Mouse (Mus musculus) erythroid progenitor cell, adult 5-6 weeks (primary cell): ENCODE results near the gene Mdga1. TPM values are rescaled to one million over a fixed set of nuclear protein-coding genes. Genes with fewer than 3 reads are reported as not detected.

ENCODE experiments used
- ATAC-seq: replicated peaks from 2 replicates; pipeline ENCODE4 v1.8.0; 2016; ENCODE audit warnings: moderate number of reproducible peaks, mild to moderate bottlenecking, moderate TSS enrichment, inconsistent platforms; ENCODE audit not compliant: poor library complexity, low FRiP score, severe bottlenecking
- total RNA-seq, 2 experiments: library from RNA; stranded (forward) in 1 of 2; stranded (reverse) in 1 of 2; fragments of 150-400 nt in 1 of 2; fragments of 186-747, 209-891 nt in 1 of 2; gene quantifications; 2 replicates each; pipeline versions ENCODE4 v1.2.3 to v1.2.4; 2015 to 2017; ENCODE audit warnings: low replicate concordance in 2 of 2

Gene Mdga1
- total RNA-seq, 2 experiments from 2014 or later = not detected

DNA sequence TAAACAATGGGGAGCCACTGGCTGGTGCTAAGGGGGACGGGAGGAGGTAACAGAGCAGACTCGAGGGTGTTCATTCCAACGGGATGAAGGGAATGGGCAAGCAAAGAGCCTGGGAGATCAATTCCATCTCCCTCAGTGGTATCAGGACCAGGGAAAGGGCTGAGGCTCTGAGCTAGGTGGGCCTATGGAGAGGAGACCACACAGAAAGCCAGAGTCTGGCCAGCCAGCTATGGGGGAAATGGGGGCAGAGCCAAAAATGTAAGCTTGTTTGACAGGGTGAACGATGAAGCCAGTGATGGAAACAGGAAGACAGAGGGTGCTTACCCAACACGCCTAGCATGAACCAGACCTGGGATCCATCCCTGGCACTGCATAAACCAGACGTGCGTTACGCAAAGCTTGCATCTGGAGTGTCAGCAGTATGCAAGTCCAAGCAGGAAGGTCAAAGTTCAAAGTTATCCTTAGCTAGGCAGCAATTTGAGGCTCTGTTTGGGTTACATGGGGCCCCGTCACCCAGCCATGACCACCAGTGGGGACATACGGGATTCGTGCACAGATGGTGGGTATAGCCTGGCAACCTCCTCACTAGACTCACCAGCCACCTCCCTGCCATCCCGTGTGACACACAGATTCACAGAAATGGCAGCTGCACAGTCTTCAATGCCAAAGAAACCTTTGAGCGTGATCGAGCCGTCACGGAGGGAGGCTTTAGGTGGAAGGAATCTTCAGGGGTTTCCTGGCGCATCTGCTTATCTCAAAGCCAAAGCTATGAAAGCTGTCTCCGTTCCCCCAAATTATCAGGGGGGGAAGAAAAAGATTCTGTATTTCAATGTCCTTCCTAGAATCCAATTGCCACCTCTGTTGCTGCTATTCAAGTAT is 113.9 kb downstream of the Mdga1 start:
- no peak for ATAC-seq

DNA sequence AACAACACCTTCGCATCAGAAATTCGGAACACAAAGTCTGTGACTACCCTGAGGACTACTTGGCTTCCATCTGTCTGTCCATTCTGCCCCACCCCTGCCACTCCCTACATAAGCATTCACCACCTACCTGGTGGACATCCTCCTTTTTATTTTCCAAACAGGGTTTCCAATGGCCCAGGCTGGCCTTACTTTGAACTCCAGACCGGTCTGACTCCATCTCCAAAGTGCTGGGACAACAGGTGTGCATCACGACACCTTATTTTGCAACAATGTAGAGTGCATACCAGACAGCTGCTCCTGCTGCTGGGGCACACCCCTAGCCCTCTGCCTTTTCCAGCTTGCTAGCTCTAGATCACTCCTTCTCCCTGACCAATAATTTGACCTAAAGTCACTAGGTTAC is 115.1 kb downstream of the Mdga1 start:
- ATAC-seq = no peak

DNA sequence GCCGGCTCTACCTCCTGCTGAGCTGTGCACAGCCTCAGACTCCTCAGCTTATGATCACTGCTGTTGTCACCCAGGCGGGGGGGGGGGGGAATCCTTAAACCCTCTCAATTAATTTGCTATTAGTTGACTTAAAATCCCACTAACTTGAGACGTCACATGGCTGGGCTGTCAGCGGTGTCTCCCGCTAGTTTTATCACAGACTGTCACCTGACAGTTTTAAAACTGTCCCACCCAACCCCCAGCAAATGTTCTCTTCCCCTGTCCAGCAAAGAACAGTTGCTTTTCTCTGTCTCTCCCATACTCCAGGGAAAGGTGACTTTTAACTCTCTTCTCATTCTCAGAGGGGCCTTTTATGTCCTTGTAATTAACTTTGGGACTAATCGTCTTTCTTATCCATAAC is 115.5 kb downstream of the Mdga1 start:
- peak; percentile 64 for ATAC-seq

DNA sequence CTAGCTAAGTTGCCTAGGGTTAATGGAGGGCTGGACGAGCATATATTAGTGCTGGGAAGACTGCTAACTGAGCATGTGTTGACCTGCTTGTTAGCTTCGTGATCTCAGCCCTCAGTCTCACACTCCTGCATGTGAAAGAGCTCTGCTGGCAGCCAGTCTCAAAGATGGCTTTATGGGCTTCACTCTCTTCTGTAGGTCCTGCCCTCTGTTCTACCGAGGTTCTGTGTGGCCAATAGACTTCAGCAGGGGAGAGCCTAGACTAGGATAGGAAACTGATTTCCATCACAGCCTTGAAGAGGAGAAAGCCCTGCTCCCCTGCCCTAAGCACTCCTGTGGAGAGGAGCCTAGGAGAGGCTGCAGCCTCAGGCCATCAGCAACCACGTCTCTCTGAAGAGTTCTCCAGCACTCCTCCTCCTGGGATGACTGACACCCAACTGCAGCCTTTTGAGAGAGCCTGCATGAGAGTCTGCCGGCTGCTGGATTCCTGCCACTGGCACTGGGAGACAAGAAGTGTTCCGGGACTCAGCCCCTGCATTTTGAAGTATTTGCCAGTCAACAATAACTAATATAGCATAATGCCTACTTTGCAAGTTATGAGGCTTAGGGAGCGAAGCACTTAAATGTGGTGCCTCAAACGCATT is 116.9 kb downstream of the Mdga1 start:
- no peak for ATAC-seq

DNA sequence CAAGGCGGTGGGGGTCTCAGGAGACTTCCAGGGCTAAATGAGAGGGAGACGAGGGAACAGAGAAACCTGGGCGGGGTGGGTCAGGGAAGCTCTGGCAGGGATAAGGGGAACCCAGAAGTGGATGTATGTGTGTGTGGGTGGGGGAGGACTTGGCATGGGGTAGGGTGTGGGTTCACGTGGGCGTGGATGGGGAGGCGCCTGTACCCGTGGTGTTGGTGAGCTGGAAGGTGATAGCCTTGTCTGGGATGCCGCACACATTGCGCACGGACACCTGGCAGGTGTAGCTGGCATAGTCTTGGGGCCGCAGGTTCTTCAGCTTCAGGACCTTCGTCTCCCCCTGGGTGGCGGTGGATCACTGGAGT is 120.5 kb downstream of the Mdga1 start:
- no peak for ATAC-seq

DNA sequence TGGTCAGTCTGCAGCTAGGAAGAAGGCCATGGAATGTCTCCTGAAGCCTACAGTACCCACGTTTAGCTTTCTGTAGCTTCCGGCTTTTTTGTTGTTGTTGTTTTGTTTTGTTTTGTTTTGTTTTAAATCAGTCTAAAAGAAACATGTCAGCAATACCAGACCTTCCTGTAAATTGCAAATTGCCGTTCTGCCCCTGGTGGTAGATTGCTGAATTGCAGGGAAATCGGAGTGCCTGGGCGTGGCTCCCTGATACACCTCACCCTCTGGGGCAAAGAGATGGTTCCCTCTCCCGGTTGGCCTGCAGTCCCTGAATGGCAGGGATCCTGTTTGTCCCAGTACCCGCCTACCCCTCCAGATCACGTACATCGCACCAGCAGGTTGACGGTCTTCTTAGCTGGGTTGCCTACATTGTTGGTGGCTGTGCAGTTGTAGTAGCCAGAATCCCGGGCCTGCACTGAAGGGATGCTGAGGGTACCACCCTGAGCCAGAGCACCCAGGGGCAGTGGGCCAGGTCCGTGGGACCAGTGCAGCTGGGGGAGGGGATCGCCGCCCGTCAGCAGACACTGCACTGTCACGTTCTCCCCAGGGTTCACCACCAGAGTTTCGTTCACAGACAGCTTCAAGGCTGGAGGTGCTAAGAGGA is 121.0 kb downstream of the Mdga1 start:
- peak; percentile 77 for ATAC-seq

DNA sequence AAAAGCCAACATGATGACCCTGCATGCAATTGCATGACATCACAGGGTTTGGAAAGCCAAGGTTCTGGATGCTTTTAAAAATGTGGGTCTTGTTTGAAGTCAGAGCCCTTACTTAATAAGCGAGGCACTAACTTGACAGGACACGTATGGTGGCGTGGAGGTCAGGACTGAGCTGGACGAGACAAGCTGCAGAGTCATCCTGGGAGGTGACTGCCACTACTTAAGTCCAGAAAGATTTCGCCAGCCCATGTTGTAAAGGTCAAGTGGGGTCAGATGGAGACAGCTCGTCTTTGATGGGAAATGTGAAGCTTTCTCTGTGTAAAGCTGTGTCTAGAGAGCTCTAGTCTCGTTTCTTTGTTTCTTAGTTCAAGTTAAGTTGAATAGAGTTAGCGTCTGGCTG is 122.6 kb downstream of the Mdga1 start:
- no peak for ATAC-seq

DNA sequence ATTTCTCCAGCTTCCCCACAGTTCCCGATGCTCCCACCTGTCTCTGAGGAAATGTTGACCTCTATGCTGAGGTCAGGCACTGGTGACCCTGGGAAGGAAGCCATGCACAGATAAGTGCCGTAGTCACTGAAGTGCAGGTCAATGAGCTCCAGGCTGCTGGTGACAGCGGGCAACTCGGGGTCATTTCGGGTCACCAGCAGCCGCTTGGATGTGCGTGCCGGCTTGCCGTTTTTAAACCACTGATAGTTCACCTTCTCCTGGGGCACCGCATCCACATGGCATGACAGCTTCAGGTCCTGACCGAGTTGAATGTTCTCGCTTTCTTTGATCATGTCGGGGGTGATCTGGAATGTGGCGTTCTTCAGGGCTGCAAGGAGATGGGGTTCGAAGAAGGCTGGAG is 123.6 kb downstream of the Mdga1 start:
- ATAC-seq = no peak

DNA sequence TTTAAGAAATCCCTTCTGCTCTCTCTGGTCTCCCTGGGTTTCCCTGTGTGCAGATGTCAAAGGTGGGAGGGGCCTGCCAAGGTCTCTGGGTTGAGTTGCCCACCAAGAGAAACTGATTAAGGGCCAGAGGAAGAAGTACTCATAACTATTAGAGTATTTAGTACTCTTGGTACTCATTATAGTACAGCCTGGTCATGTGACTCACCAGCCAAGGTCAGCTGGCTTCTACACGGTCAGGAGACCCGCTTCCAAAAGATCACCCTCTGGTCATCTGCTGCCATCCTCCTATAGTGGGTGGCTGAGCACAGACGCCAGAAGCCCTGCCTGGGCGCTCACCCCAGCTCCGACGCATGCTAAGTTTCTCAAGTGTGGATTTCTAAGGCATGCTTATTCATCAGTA is 124.9 kb downstream of the Mdga1 start:
- no peak for ATAC-seq

DNA sequence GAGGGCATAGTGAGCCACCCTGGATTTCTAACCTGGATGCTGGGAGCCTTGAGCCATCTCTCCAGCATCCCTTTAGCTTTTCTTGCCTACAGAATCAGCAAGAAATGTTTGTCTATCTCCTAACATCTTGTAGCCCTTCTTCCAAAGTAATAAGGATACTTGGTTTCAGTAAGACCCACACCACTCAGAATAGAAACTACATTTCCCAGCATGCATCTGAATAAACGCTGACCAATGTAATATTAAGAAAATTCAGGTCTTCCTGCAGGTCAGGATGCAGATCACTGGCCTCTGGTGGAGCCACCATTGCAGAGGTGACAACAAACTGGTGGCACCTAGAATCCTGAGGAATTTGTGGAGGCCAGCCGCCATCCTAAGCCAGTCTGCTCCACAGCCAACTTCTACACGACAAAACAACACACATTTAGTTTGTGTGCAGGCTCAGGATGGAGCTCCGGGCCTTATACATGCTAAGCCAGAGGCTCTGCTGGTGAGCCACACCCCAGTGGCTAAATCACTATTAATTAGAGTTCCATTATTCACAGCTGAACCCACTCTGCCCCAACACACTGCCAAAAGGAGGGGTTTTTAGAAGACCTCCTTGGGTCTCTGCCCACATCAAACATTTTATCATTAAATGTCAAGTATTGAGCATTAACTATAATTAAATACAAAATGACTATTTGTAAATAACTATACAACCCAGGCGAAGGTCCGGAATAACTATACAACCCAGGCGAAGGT is 126.3 kb downstream of the Mdga1 start:
- no peak for ATAC-seq

DNA sequence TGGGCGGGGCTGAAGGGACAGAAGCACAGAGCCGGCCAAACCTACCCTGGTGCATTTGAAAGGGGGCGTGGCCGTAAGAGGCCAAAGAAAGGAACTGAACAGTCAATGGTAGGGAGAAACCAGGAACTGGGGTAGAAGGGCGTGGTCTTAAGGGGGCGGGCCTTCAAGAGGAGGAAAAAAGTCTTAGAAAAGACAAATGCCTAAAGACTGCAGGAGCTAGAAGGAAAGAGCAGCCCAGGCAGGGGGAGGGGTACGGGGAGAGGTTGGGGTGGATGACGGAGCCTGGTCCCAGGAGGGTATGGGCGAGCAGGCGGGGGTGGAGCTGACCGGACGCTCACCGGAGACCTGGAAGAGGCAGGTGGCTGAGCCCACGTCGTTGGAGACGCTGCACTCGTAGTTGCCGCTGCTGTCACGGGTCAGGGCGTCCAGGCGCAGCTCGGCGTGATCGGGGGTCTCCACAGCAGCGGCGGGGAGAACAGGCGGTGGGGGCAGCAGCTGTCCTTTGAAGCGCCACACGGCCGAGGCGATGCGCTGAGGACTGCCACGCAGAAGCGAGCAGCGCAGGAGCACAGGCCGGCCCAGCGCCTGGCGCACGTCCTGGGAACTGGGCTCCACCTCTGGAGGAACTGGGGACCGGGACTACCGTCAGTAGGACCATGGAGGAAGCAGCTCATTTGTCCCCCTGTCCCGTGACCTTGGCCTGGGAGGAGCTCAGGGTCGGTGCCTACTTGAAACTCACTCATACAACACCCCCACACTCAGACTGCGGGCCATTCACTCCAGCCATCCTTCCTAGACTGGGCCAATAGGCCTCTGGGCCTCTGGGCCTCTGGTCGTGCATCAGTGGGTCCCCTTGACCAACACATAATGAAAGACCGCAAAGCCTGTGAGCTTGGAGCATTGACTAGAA is 127.9 kb downstream of the Mdga1 start:
- ATAC-seq = 0 out of 2 replicates have a peak, but pooled peaks have one; percentile 33

DNA sequence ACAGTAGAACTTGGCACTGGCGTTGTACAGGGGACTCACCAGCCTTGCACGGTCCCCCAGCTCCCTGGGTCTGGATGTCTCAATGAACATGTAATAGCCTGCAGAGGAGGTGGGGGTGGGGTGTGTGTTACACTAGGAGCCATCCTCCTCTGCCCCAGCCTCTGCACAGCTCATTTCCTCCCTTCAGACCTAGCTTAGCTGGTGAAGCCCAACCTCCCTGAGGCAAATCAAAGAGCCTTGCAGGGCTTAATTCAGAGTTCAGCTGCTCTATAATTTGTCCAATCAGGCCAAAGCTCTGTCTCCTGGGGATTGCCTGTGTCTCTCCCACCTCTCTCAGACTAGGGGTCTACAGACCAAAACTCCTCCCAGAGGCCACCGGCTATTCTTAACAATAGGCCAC is 131.9 kb downstream of the Mdga1 start:
- no peak for ATAC-seq

DNA sequence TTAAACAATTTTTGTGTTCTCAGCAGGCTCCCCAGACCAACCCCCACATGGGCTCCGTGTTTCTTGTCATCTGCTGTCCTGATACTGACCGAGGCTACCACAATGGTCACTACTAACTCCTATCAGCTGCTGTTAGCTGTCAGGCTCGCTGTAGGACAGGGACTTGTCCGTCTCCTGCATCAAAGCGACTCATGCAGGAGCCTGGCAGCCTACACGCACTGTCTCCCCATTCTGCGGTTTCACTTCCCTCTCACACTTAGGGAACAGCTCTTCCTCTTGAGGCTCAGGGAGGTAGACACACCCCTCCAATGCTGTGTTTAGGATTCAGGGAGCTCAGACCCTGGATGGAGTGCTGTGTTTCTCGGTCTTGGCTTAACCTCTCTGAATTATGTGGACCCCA is 132.4 kb downstream of the Mdga1 start:
- no peak for ATAC-seq

DNA sequence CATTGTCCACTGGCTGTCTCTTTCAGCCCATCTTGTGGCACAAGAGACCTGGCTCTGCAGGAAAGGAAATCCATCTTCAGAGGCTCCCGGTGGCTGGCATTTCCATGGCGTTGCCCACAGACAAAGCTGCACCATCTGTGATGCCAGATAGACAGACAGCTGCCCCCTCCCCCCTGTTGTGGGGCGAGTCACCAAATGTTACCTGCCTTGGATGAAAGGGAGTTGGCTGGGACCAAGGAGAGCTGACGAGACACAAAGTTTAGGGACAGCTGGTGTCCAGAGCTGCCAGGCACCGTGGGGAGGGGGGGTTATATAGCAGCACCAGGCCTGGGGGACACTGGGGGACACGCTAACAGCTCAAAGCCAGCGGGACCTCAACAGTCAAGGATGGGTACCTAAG is 135.1 kb downstream of the Mdga1 start:
- ATAC-seq = no peak

DNA sequence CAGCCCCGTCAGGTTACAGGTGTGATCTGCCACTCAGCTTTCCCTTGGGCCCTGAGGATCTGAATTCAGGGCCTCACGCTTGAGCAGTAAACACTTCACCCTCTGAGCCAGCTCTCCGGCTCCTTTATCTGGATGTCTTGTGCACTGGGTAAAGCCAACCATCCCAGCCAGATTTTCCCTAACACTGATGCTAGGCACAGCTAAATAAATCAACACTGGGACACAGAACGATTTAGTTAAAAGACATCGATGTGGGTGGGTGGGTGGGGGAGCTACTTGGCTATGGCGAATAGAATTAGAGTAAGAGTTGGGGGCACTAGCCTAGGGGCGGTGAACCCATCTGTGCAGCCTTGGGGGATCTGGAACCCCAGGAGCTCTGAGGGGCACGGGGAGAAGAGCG is 135.6 kb downstream of the Mdga1 start:
- ATAC-seq = no peak

DNA sequence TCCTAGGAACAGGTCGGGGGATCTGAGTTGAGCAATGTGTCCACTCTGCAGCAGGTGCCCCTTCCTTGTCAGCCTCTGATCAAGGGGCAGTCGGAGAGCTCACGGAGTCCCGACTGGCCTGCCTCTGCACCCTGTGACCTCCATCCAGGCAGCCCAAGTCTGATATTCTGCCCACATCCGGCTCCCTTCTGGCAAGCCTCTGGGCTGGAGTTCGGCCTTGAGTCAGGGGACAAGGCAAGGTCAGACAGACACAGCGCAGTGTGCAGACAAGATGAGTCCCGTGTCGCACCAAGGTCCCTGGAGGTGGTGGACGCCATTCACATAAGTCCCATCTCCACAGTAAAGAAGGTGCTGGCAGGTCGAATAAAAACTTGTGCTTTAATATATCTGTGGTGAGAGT is 138.2 kb downstream of the Mdga1 start:
- no peak for ATAC-seq

DNA sequence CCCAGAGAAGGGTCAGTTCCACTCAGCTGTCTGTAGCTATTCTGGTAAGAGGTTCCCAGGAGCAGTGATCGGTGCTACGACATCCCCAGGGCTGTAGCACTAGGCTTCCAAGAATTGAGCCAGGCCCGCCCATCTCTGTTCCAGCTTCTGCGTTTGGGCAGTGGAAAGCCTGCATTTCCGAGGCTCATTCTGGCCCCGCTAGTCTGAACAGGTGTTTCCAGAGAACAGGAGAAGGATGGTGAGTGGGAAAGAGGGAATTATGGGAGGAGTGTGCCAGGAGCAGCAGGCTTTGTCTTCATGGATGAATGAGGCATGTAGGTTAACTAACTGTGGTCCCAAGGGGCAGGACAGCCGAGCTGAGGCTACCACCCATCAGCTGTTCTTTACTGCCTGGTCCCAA is 140.8 kb downstream of the Mdga1 start:
- no peak for ATAC-seq

DNA sequence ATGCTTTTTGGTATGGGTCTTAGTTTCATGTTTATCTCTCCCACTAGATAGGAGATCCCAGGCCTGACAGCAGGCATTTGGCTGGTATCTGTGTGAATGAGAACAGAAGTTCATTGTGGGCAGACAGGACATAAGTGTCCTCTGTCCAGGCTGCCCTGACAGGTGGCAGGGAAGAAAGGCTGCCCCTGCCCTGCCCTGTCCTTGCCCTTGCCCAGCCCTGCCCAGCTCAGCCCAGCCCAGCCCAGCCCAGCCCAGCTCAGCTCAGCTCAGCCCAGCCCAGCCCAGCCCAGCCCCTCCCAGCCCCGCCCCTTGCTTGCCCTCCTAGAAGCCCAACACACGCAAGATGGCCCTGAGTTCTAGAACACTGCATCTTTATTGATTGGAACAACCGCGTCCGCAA is 142.3 kb downstream of the Mdga1 start:
- ATAC-seq = peak; percentile 66

DNA sequence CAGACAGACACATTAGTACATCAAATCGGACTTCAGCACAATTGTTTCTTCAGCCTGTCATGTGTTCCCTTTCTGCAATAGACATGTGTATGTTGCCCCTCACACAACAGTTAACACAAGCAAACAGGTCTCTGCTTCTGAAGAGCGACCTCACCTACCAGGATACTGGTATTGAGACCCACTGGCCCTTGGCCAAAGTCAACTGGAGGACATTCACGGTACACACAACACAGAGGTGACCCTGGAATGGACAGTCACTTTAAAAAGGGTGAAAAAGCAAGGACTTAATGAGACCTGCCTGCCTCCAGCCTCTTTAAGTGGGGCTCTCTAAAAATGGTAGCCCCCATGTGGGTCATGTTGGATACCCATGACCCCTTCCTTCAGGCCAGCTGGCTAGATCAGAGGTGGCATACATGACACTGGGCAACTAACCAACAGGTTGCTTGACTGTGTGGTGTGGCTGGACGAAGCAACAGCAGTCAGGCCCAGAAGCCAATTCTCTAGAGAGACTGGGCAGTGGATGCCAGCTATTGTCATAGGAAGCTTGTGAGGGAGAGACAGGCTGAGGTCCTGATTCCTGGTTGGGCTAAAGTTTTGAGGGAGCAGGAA is 145.3 kb downstream of the Mdga1 start:
- ATAC-seq = no peak
